Mouse (Mus musculus): ENCODE results near the gene Dnmt3c. TPM values are rescaled to one million over a fixed set of nuclear protein-coding genes. Genes with fewer than 3 reads are reported as not detected.
A peak's percentile ranks its signal among the peaks of the same experiment; 100 is the strongest.
"Not testable (repeated sequence)": the region's sequence is repeated elsewhere in the genome, so short reads cannot be mapped to it uniquely, and the experiment has no call there.

Gene Dnmt3c
- polyA plus RNA-seq, 2 experiments, result 0.06 to 0.08 TPM

DNA sequence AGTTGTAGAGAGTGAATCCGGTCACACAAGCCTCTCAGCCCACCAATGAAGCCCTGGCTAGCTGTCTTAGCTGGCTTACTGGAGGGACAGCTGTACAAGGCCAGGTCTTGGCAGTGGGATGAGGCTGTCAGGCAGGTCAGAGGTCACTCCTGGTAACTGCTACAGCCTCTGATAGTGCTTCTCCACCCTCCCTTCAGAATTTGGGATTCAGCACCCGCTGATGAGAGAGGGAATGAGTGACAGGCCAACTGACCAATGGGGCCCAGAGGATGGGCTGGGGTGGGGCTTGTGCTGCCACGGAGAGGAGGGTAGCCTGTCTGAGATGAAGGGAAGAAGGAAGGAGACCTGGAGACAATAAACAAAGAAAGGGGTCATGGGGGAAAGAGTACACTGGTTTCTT, 35.8 kb upstream of the Dnmt3c start:
- Histone ChIP-seq H3K27ac (replicated peaks; ENCODE audit: low read depth, low read length) (no peak overlapping the region), H3K4me1 (ENCODE audit: control insufficient read depth, insufficient read depth, low read length) (no peaks in the 10 kb centered on the region), H3K4me2 (replicated peaks; ENCODE audit: low read depth, low read length, severe bottlenecking) (no peak overlapping the region), H3K4me3 (replicated peaks; ENCODE audit: low read length) (no peak overlapping the region), H3K27me3 (ENCODE audit: control insufficient read depth, insufficient read depth, low read length) (no peaks in the 10 kb centered on the region), H3K9me3 (ENCODE audit: control insufficient read depth, low read length) (no peaks in the 10 kb centered on the region), H3K36me3 (ENCODE audit: control insufficient read depth, insufficient read depth, low read length) (peaks cover 11% of the 10 kb centered on the region; the same call in 1 of the 2 replicates), H3K9ac (ENCODE audit: low read depth, low read length, severe bottlenecking) (no peak overlapping the region)
- no peak for TF ChIP-seq POLR2A (IDR thresholded peaks at IDR 0.05; ENCODE audit: borderline replicate concordance, extremely low read depth, insufficient read depth, insufficient read length)
- ATAC-seq (ENCODE audit: low FRiP score, low read depth) (no peak), DNase-seq (ENCODE audit: low spot score) (no peak)
- WGBS, result 40% methylated on average over 3 of the region's 3 CpGs

DNA sequence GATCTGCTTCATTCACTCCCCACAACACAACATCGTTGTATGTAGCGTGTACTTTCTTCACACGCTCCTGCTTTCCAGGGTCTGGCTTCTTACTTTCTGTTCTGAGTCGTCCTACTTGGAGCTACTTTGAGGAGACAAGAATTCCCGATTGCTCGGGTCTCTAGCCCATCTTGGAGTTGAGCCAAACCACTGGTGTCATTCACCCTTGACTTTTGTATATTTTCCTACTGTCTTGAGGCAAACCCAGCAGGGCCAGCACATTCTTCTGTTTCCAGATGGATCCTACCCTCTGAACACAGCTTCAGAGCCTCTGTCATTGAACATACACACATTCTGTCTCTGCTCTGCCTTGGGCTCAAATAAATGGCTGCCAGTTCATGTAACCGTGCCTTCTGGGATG, 31.1 kb upstream of the Dnmt3c start:
- 90% methylated on average over 7 of the region's 7 CpGs for WGBS

DNA sequence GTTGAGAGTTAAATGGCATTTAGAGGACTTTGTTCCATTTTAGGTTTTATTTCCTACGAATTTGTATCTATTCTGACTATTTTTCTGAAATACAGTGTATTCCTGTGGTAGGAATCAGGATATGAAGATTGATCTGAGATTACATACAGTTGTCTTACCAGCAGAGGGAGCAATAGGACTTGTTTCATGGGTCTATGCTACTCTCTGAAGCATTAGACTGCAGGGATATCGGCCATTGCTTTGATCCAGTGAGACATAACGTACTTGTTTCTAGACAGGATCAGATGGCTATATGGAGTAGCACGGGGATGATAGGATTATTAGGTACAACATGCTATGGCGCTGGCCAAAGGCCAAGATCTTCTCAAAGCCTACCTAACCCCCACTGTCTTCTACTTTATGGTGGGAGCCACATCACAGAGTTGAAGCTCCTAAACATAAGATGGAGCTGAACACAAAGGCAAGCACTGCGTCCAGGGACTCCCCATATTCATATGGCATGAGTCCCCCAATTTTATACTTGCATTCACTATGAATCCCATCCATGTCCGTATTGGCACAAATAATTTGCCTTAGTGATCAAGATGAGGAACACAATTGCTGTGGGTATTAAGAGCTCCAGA, 27.6 kb upstream of the Dnmt3c start:
- no peak for ATAC-seq (ENCODE audit: low FRiP score, low read depth)
- 63% methylated on average over 7 of the region's 7 CpGs for WGBS
- no peaks in the 10 kb centered on the region for H3K9me3 ChIP-seq (ENCODE audit: control insufficient read depth, low read length)
- peaks cover 20% of the 10 kb centered on the region for H3K36me3 ChIP-seq (ENCODE audit: control insufficient read depth, insufficient read depth, low read length)
- DNase-seq (ENCODE audit: low spot score), result peak; percentile 83
- no peak overlapping the region for H3K27ac ChIP-seq (replicated peaks; ENCODE audit: low read depth, low read length)
- H3K27me3 ChIP-seq (ENCODE audit: control insufficient read depth, insufficient read depth, low read length), result no peaks in the 10 kb centered on the region
- no peak for TF ChIP-seq POLR2A (IDR thresholded peaks at IDR 0.05; ENCODE audit: borderline replicate concordance, extremely low read depth, insufficient read depth, insufficient read length)
- H3K4me1 ChIP-seq (ENCODE audit: control insufficient read depth, insufficient read depth, low read length), result no peaks in the 10 kb centered on the region
- H3K4me3 ChIP-seq (replicated peaks; ENCODE audit: low read length), result no peak overlapping the region
- H3K9ac ChIP-seq (ENCODE audit: low read depth, low read length, severe bottlenecking), result no peak overlapping the region
- H3K4me2 ChIP-seq (replicated peaks; ENCODE audit: low read depth, low read length, severe bottlenecking), result no peak overlapping the region

More for the DNA sequence above, 31.1 kb upstream of the Dnmt3c start:
- Histone ChIP-seq H3K4me1 (ENCODE audit: control insufficient read depth, insufficient read depth, low read length) (no peaks in the 10 kb centered on the region), H3K4me3 (replicated peaks; ENCODE audit: low read length) (no peak overlapping the region), H3K9ac (ENCODE audit: low read depth, low read length, severe bottlenecking) (no peak overlapping the region), H3K27me3 (ENCODE audit: control insufficient read depth, insufficient read depth, low read length) (no peaks in the 10 kb centered on the region), H3K9me3 (ENCODE audit: control insufficient read depth, low read length) (no peaks in the 10 kb centered on the region), H3K36me3 (ENCODE audit: control insufficient read depth, insufficient read depth, low read length) (peaks cover 25% of the 10 kb centered on the region), H3K27ac (replicated peaks; ENCODE audit: low read depth, low read length) (no peak overlapping the region), H3K4me2 (replicated peaks; ENCODE audit: low read depth, low read length, severe bottlenecking) (no peak overlapping the region)
- DNase-seq (ENCODE audit: low spot score) (no peak), ATAC-seq (ENCODE audit: low FRiP score, low read depth) (no peak)
- no peak for TF ChIP-seq POLR2A (IDR thresholded peaks at IDR 0.05; ENCODE audit: borderline replicate concordance, extremely low read depth, insufficient read depth, insufficient read length)

DNA sequence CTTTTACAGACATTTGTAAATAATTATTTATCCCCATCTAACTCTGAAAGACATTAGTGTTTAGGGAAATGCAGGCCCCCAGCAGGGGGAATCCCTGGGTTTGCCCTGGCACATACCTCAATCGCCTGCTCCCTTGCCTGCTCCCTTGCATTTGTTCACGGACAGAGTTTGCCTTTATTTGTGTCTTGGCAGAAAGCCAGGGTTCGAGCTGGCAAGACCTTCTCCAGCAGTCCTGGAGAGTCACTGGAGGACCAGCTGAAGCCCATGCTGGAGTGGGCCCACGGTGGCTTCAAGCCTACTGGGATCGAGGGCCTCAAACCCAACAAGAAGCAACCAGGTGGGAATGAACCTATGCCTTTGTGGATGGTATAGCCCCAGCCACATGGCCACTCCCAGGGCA, 26.3 kb upstream of the Dnmt3c start:
- DNase-seq (ENCODE audit: low spot score) (no peak), ATAC-seq (ENCODE audit: low FRiP score, low read depth) (no peak)
- Histone ChIP-seq H3K27ac (replicated peaks; ENCODE audit: low read depth, low read length) (no peak overlapping the region), H3K4me2 (replicated peaks; ENCODE audit: low read depth, low read length, severe bottlenecking) (no peak overlapping the region), H3K4me1 (ENCODE audit: control insufficient read depth, insufficient read depth, low read length) (no peaks in the 10 kb centered on the region), H3K9ac (ENCODE audit: low read depth, low read length, severe bottlenecking) (no peak overlapping the region), H3K36me3 (ENCODE audit: control insufficient read depth, insufficient read depth, low read length) (peaks cover 20% of the 10 kb centered on the region), H3K27me3 (ENCODE audit: control insufficient read depth, insufficient read depth, low read length) (no peaks in the 10 kb centered on the region), H3K9me3 (ENCODE audit: control insufficient read depth, low read length) (no peaks in the 10 kb centered on the region), H3K4me3 (replicated peaks; ENCODE audit: low read length) (no peak overlapping the region)
- WGBS, result 61% methylated on average over 5 of the region's 5 CpGs
- no peak for TF ChIP-seq POLR2A (IDR thresholded peaks at IDR 0.05; ENCODE audit: borderline replicate concordance, extremely low read depth, insufficient read depth, insufficient read length)

DNA sequence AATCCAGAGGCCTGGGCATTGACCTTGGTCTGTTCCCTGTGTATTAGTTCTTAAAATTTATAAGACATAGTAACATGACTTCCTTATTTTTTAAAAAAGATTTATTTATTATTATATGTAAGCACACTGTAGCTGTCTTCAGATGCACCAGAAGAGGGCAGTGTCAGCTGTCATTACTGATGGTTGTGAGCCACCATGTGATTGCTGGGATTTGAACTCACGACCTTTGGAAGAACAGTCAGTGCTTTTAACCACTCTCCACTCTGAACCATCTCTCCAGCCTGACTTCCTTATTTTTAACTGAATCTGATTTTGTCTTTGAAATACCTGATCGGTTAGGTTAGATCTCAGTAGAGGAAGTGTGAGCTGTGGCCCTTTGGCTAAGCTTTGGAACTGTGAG, 23.8 kb upstream of the Dnmt3c start:
- H3K4me1 ChIP-seq (ENCODE audit: control insufficient read depth, insufficient read depth, low read length), result no peaks in the 10 kb centered on the region
- H3K4me3 ChIP-seq (replicated peaks; ENCODE audit: low read length), result no peak overlapping the region
- no peak overlapping the region for H3K4me2 ChIP-seq (replicated peaks; ENCODE audit: low read depth, low read length, severe bottlenecking)
- no peak overlapping the region for H3K9ac ChIP-seq (ENCODE audit: low read depth, low read length, severe bottlenecking)
- 85% methylated on average over 2 of the region's 2 CpGs for WGBS
- no peaks in the 10 kb centered on the region for H3K9me3 ChIP-seq (ENCODE audit: control insufficient read depth, low read length)
- ATAC-seq (ENCODE audit: low FRiP score, low read depth) (no peak), DNase-seq (ENCODE audit: low spot score) (no peak)
- TF ChIP-seq POLR2A (IDR thresholded peaks at IDR 0.05; ENCODE audit: borderline replicate concordance, extremely low read depth, insufficient read depth, insufficient read length), result no peak
- no peaks in the 10 kb centered on the region for H3K27me3 ChIP-seq (ENCODE audit: control insufficient read depth, insufficient read depth, low read length)
- peaks cover 8% of the 10 kb centered on the region for H3K36me3 ChIP-seq (ENCODE audit: control insufficient read depth, insufficient read depth, low read length)
- no peak overlapping the region for H3K27ac ChIP-seq (replicated peaks; ENCODE audit: low read depth, low read length)

DNA sequence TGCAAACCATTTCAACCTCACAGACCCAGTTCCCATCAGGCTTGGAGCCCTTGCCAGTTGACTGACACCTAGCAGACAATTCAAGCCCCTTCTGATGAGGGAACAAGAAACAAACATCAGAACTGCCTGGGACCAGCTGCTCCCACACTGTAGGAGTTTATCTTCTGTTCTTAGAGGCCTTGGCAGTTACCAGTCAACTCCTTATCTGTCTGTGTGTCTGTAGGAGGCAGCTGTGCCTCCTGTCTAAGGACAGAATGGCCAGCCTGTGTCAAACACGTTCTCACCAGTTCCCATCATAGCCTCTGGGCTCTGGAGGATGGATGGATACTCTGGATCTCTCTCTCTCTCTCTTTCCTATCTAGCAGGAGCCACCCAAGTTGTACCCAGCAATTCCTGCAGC, 21.1 kb upstream of the Dnmt3c start:
- H3K36me3 ChIP-seq (ENCODE audit: control insufficient read depth, insufficient read depth, low read length), result peaks cover 11% of the 10 kb centered on the region
- H3K9ac ChIP-seq (ENCODE audit: low read depth, low read length, severe bottlenecking), result not testable (repeated sequence)

More for the DNA sequence above, 21.1 kb upstream of the Dnmt3c start:
- ATAC-seq (ENCODE audit: low FRiP score, low read depth); DNase-seq (ENCODE audit: low spot score); H3K27me3 ChIP-seq (ENCODE audit: control insufficient read depth, insufficient read depth, low read length); H3K4me3 ChIP-seq (replicated peaks; ENCODE audit: low read length); H3K27ac ChIP-seq (replicated peaks; ENCODE audit: low read depth, low read length); H3K4me1 ChIP-seq (ENCODE audit: control insufficient read depth, insufficient read depth, low read length); H3K4me2 ChIP-seq (replicated peaks; ENCODE audit: low read depth, low read length, severe bottlenecking); H3K9me3 ChIP-seq (ENCODE audit: control insufficient read depth, low read length): not testable (repeated sequence)
- 71% methylated on average over 1 of the region's 1 CpGs for WGBS

Data from limb, embryonic 14.5 days (tissue).